Mouse (Mus musculus) forebrain, embryonic 15.5 days (tissue): ENCODE results near the gene Vta1. TPM values are rescaled to one million over a fixed set of nuclear protein-coding genes. Genes with fewer than 3 reads are reported as not detected.

ENCODE experiments used
- ATAC-seq: fragments of 200-750 bp; cut with Nextera tagmentation; replicated peaks from 2 replicates; pipeline ENCODE4 v1.8.0; 2017; ENCODE audit warnings: mild to moderate bottlenecking, moderate TSS enrichment, moderate library complexity
- H3K27ac ChIP-seq: fragments of 300-500 bp; sonication (generic); replicated peaks from 2 replicates; pipeline ENCODE4 v1.5.1; 2015; ENCODE audit warnings: mild to moderate bottlenecking, inconsistent platforms
- H3K27me3 ChIP-seq: fragments of 300-500 bp; sonication (generic); 2 replicates; pipeline ENCODE4 v1.6.1; 2015; ENCODE audit warnings: inconsistent platforms
- H3K36me3 ChIP-seq: fragments of 300-500 bp; sonication (generic); 2 replicates; pipeline ENCODE4 v1.6.1; 2015; ENCODE audit warnings: mild to moderate bottlenecking, inconsistent platforms
- H3K4me1 ChIP-seq: fragments of 300-500 bp; sonication (generic); 2 replicates; pipeline ENCODE4 v1.6.1; 2015; ENCODE audit warnings: inconsistent platforms
- H3K4me2 ChIP-seq: fragments of 300-500 bp; sonication (generic); replicated peaks from 2 replicates; pipeline ENCODE4 v1.6.1; 2015; ENCODE audit warnings: mild to moderate bottlenecking, inconsistent platforms
- H3K4me3 ChIP-seq: fragments of 300-500 bp; sonication (generic); 2 replicates; pipeline ENCODE4 v1.5.1; 2015; ENCODE audit warnings: mild to moderate bottlenecking, inconsistent platforms
- H3K9ac ChIP-seq: fragments of 300-500 bp; sonication (generic); replicated peaks from 2 replicates; pipeline ENCODE4 v1.6.1; 2015; ENCODE audit warnings: mild to moderate bottlenecking, inconsistent platforms
- H3K9me3 ChIP-seq: fragments of 300-500 bp; sonication (generic); 2 replicates; pipeline ENCODE4 v1.6.1; 2016; ENCODE audit warnings: inconsistent platforms
- WGBS: fragments of 180-500 bp; shearing (Covaris S2); methylation state at CpG from one replicate; pipeline ENCODE4 v1.1.7; 2015; ENCODE audit warnings: mixed read lengths; 5-methylcytosine and 5-hydroxymethylcytosine counted together
- polyA plus RNA-seq: library from polyadenylated mRNA; unstranded; fragments of >200 nt; fragmentation: Nextera tagmentation; extraction: Ambion mirVana; gene quantifications from 2 replicates; pipeline ENCODE4 v1.2.1, GENCODE M21; 2015

Gene Vta1
- polyA plus RNA-seq, 1 experiment from 2014 or later: 187 TPM

DNA sequence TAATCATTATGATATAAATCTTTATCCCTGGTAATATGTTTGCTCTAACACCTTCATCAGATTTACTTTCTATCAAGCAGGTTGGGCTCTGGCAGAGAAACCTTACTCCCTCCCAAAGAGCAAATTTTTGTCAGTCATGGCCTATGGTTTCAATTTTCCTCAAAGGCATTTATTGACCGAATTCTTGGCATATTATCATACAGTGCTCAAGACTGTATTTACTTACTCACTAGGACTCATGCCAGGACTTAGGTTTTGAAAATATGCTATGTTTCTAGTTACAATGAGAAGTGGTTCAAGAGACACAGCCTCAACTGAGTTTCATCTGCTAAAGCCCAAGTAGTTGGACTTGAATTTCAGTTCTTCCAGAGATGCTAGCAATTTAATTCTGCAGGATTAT, 65.7 kb downstream of the Vta1 start:
- Histone ChIP-seq H3K36me3 (no peaks in the 10 kb centered on the region), H3K4me1 (no peaks in the 10 kb centered on the region), H3K4me3 (no peak overlapping the region), H3K9ac (no peak overlapping the region), H3K27me3 (no peaks in the 10 kb centered on the region), H3K4me2 (no peak overlapping the region), H3K9me3 (no peaks in the 10 kb centered on the region), H3K27ac (no peak overlapping the region)
- ATAC-seq: no peak
- WGBS: 88% methylated on average over 1 of the region's 1 CpGs

DNA sequence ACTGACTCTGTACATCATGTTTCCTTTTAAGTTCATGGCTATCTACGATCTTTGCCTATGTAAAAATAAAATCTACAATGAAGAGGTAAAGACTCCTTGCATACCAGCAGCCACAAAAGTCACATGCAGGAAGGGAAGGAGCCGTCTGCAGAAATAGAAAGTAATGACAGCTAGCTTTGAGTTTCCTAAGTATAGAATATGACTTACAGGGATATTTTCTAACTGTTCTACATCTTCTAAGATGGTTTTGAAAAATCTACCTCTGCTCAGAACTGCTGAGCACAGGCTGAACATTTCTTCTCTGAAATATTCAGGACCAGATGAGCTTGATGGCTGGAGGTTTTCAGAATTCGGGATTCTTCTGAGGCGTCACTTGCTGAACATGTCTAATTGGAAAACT, 66.3 kb downstream of the Vta1 start:
- ATAC-seq: no peak
- 91% methylated on average over 4 of the region's 4 CpGs for WGBS
- H3K9me3 ChIP-seq: no peaks in the 10 kb centered on the region
- no peaks in the 10 kb centered on the region for H3K36me3 ChIP-seq
- H3K4me3 ChIP-seq: no peak overlapping the region
- H3K9ac ChIP-seq: no peak overlapping the region
- no peaks in the 10 kb centered on the region for H3K4me1 ChIP-seq
- no peak overlapping the region for H3K27ac ChIP-seq
- H3K27me3 ChIP-seq: no peaks in the 10 kb centered on the region
- no peak overlapping the region for H3K4me2 ChIP-seq

DNA sequence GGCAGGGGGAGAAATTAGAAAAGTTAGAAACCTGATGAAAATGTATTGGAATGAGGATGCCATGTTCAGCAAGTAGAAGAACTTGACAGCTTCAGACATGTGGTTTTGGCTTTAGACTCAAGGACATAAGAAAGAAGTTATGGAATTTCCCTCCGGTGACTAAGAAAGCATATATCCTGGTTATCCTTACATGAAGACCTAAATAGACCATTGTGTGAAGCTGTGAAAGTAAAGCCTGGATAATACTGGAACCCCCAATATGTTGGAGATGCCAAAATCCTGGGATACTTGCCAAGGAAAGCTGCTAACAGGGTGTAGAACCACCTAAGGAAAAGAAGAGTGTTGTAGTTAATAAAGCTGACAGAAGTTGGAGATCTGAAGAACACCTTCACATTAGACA, 79.7 kb downstream of the Vta1 start:
- H3K4me1 ChIP-seq: no peaks in the 10 kb centered on the region
- ATAC-seq: no peak
- no peaks in the 10 kb centered on the region for H3K9me3 ChIP-seq
- no peaks in the 10 kb centered on the region for H3K36me3 ChIP-seq
- H3K27ac ChIP-seq: no peak overlapping the region
- WGBS: 85% methylated on average over 1 of the region's 1 CpGs
- no peak overlapping the region for H3K4me2 ChIP-seq
- H3K27me3 ChIP-seq: no peaks in the 10 kb centered on the region
- H3K9ac ChIP-seq: no peak overlapping the region
- H3K4me3 ChIP-seq: no peak overlapping the region

DNA sequence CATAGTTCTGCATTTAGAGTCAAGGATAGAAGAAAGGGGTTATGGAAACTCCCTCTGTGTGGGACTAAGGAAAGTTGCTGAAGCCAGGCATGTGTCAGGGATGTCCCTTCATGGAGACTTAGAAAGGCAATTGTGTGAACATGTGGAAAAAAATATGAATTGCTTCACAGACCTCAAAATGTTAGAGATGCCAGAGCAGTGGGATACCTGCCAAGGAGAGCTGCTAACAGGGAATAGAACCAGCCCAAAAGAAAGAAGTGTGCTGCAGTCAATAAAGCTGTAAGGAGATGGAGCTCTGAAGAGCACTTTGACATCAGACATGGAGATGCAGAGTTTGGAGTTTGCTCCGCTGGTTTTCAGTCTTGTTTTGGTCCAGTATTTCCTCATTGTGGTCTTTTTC, 86.2 kb downstream of the Vta1 start:
- Histone ChIP-seq H3K9me3 (no peaks in the 10 kb centered on the region), H3K27me3 (no peaks in the 10 kb centered on the region), H3K9ac (no peak overlapping the region), H3K4me1 (no peaks in the 10 kb centered on the region), H3K27ac (no peak overlapping the region), H3K4me2 (no peak overlapping the region), H3K4me3 (no peak overlapping the region), H3K36me3 (no peaks in the 10 kb centered on the region)
- ATAC-seq: no peak
- WGBS: 91% methylated on average over 1 of the region's 1 CpGs

DNA sequence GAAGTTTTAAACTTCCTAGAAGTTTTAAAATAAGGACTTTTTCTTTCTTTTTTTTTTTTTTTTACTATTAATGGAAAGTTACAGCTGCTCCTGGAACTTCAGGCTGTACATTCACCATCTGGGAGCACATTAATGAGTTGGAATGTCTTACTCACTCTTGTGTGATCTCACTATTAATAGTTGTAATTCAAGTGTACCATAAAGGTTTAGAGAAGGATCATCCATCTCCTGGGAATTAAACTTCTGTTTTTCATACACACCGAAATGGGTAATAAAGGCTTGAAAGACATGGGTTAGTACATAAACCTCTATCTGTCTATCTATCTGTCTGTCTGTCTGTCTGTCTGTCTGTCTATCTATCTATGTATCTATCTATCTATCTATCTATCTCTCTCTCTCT, 87.1 kb downstream of the Vta1 start:
- no peak for ATAC-seq
- no peaks in the 10 kb centered on the region for H3K36me3 ChIP-seq
- no peaks in the 10 kb centered on the region for H3K27me3 ChIP-seq
- no peak overlapping the region for H3K4me3 ChIP-seq
- H3K27ac ChIP-seq: no peak overlapping the region
- H3K4me2 ChIP-seq: no peak overlapping the region
- no peaks in the 10 kb centered on the region for H3K4me1 ChIP-seq
- no peak overlapping the region for H3K9ac ChIP-seq
- 92% methylated on average over 1 of the region's 1 CpGs for WGBS
- H3K9me3 ChIP-seq: no peaks in the 10 kb centered on the region

DNA sequence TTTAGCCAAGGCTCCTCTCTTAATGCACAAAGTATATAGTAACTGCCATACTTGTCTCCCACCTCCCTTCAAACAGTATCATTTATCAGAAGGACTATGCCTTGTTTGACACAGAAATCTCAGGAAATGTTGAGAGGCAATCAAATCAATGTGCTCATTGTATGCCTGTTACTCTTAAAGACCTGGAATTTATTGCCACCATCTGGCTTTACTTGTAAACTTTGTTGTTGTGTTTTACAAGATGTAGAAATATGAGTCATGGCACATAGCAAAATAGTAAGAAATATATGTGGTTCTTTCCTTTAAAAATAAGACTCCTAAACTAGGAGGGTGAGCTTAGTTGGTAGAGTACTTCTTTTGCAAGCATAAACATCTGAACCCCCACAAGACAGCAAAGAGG, 89.9 kb downstream of the Vta1 start:
- no peaks in the 10 kb centered on the region for H3K36me3 ChIP-seq
- ATAC-seq: no peak
- H3K4me1 ChIP-seq: no peaks in the 10 kb centered on the region
- no peak overlapping the region for H3K4me3 ChIP-seq
- H3K4me2 ChIP-seq: no peak overlapping the region
- no peak overlapping the region for H3K27ac ChIP-seq
- no peak overlapping the region for H3K9ac ChIP-seq
- H3K9me3 ChIP-seq: no peaks in the 10 kb centered on the region
- H3K27me3 ChIP-seq: no peaks in the 10 kb centered on the region

DNA sequence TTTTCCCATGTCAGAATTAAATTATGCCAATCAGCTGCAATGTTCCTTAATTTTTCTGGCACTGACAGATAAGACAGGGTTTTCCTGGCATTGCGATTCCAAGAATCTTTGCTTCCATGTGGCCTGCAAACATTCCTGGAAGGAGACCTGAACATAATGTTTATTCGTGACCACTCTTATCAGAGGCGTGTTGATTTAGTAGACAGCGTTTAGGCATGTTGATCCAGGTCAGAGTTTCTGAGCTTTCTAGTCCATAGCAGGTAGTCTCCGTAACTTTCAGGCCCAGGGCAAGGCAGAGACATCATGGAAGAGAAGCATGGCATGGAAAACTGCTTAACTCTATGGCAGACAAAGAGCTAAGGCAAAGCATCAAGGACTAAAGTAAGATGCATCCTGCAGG, 97.8 kb downstream of the Vta1 start:
- WGBS: 93% methylated on average over 5 of the region's 5 CpGs
- H3K9me3 ChIP-seq: no peaks in the 10 kb centered on the region
- no peak overlapping the region for H3K27ac ChIP-seq
- no peak overlapping the region for H3K4me3 ChIP-seq
- no peaks in the 10 kb centered on the region for H3K27me3 ChIP-seq
- no peaks in the 10 kb centered on the region for H3K4me1 ChIP-seq
- ATAC-seq: no peak
- H3K9ac ChIP-seq: no peak overlapping the region
- no peak overlapping the region for H3K4me2 ChIP-seq
- no peaks in the 10 kb centered on the region for H3K36me3 ChIP-seq

Other genes with a start within 250 kb of the Vta1 start
- 0.50 and 0.89 TPM in 2 replicates for gene Adgrg6, start 159.9 kb downstream of the Vta1 start, polyA plus RNA-seq
- 1.3 and 1.4 TPM in 2 replicates for gene Nmbr, start within 50 bp of the Vta1 start, polyA plus RNA-seq
- not detected in 2 replicates for gene Gje1, start 12.7 kb upstream of the Vta1 start, polyA plus RNA-seq